Mouse (Mus musculus): ENCODE results near the gene St8sia4.

DNA sequence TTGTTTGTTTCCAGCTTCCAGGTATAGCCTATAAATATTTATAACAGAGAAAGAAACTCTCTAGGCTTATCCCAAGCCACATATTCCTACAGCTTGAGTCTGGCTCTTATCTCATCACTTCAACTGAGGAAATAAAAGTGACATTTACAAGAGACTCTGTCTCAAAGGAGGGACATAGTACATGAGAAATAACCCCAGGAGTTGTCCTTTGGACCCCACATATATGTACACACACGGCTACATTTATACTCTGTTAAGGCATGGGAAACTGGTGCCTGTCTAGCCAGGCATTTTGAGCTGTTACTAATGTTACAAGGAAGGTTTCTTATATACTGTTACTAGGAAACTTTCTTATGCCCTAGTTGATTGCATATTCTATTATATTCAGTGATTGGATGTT is 84.1 kb downstream of the St8sia4 start:
- TF ChIP-seq CTCF (conservative IDR thresholded peaks at IDR 0.05; ENCODE audit: insufficient read depth, insufficient read length, low read depth, low read length) (no peak), POLR2A (IDR thresholded peaks at IDR 0.05; ENCODE audit: low read depth, low read length) (no peak)

All from kidney, adult 2 months (tissue).